Mouse (Mus musculus): Measurements from ENCODE around the gene Tmem184b. TPM values are rescaled to one million over a fixed set of nuclear protein-coding genes. Genes with fewer than 3 reads are reported as not detected.
A peak's percentile ranks its signal among the peaks of the same experiment; 100 is the strongest.

Gene Tmem184b
- total and polyA plus RNA-seq, 3 experiments: 38.7 to 83.1 (median 42.9) TPM

DNA sequence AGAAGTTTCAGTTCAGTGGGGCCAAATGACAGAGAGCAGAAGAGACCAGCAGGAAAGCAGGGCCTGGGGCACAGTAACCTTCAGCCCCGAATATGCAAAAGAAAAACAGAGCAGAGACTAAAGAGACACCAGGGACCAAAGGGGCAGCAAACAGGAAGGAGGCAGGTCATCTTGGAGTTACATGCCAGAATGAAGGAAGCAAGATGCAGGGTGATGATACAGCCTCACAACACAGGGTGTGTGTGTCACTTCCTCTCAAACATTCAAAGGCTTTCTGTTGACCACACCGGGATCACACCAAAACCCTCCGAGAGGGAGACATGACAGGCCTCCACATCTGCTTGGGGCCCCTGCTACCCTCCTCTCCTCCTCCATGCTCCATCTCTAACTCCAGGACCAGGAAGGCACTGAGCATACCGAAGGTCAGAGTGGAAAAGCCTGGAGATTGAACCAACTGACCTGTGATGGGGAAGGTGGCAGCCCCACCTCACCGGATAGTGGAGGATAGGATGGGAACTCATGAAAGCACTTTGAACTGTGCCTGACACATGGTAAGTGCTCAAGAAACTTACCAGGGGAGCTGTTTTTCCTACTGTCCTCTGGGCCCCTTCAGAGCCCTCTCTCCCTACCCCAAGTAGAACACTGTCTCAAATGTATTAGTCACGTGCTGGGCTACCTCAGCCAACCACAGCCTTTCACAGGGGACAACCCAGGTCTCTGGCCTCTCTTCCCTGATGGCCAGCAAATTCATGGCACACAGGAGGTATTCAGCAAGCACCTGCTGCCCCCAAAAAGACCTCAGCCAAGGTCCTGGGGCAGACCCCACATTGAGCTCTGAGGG is 3.0 kb downstream of the Tmem184b start:
- peak overlapping the region; percentile 1; the same call in 1 of the 2 replicates for H3K4me3 ChIP-seq

DNA sequence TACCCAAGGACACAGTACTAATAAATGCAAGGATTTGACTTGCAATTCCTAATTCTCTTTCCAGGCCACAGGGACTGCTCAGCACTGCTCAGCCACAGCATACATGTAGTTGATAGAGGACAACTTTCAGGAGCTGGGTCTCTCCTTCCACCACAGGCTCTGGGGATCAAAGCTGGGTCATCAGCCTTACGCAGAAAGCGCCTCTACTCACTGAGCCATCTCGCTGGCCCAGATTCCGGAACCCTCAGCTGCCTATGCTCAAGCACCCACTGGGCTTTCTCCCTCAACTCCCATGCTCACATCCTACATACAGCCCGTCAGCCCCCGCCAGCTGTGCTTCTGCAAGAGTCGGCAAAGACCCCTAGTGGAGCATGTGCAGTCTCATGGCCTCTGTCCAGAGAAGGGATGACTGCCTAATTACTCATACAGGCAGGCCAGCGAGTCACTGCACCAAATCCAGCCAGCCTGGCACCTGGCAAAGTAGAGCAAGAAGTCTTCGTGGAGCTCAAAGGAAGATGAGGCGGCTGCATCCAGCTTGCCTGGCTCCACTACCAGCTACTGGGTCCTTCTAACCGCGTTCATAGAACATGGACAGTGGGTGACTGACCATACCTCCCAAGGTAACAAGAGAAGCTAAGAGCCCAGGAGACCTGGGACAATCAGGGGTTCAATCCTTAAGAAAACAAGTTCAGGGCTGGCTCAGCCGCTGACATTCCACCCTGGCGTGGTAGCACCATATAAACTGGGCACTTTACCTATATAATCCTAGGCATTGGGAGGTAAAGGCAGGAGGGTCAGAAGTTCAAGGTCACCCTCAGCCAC is 3.9 kb downstream of the Tmem184b start:
- TF ChIP-seq POLR2A (IDR thresholded peaks at IDR 0.05; ENCODE audit: insufficient read depth, low read depth, low read length) (no peak), CTCF (IDR thresholded peaks at IDR 0.05) (0 out of 2 replicates have a peak, but pooled peaks have one; percentile 3), EP300 (IDR thresholded peaks at IDR 0.05; ENCODE audit: insufficient read depth, low read depth, low read length) (no peak)
- intact Hi-C loops (cut with DNase I): loop anchor here (5.0 kb wide), 1 partner anchor 72 kb away; the partner anchor contains the start of gene Pla2g6
- peaks cover 12% of the 10 kb centered on the region for H3K79me2 ChIP-seq (replicated peaks; ENCODE audit: control insufficient read depth, insufficient read depth, low read length)
- DNase-seq: no peak
- H3K4me1 ChIP-seq (ENCODE audit: control insufficient read depth, insufficient read depth, low read length): peaks cover 38% of the 10 kb centered on the region
- no peak overlapping the region for H3K4me3 ChIP-seq
- no peaks in the 10 kb centered on the region; the same call in 1 of the 2 replicates for H3K36me3 ChIP-seq (ENCODE audit: control insufficient read depth, insufficient read depth, low read length)
- H3K27me3 ChIP-seq (ENCODE audit: control insufficient read depth, insufficient read depth, low read length): no peaks in the 10 kb centered on the region
- H3K9ac ChIP-seq (ENCODE audit: low read depth, low read length): no peak overlapping the region; the same call in 1 of the 2 replicates
- WGBS: 55% methylated on average over 14 of the region's 14 CpGs
- peak overlapping the region; percentile 82 for H3K27ac ChIP-seq

More for the DNA sequence above, 3.0 kb downstream of the Tmem184b start:
- intact Hi-C loops (cut with DNase I): no loop called here
- TF ChIP-seq EP300 (IDR thresholded peaks at IDR 0.05; ENCODE audit: insufficient read depth, low read depth, low read length) (no peak), POLR2A (IDR thresholded peaks at IDR 0.05; ENCODE audit: insufficient read depth, low read depth, low read length) (0 out of 2 replicates have a peak, but pooled peaks have one; percentile 32)
- H3K36me3 ChIP-seq (ENCODE audit: control insufficient read depth, insufficient read depth, low read length): no peaks in the 10 kb centered on the region; the same call in 1 of the 2 replicates
- no peaks in the 10 kb centered on the region for H3K27me3 ChIP-seq (ENCODE audit: control insufficient read depth, insufficient read depth, low read length)
- H3K4me1 ChIP-seq (ENCODE audit: control insufficient read depth, insufficient read depth, low read length): peaks cover 30% of the 10 kb centered on the region
- WGBS: 28% methylated on average over 6 of the region's 6 CpGs
- peaks cover 9% of the 10 kb centered on the region for H3K79me2 ChIP-seq (replicated peaks; ENCODE audit: control insufficient read depth, insufficient read depth, low read length)
- DNase-seq: no peak
- H3K27ac ChIP-seq: peak overlapping the region; percentile 82
- peak overlapping the region; percentile 27 for H3K9ac ChIP-seq (ENCODE audit: low read depth, low read length)

DNA sequence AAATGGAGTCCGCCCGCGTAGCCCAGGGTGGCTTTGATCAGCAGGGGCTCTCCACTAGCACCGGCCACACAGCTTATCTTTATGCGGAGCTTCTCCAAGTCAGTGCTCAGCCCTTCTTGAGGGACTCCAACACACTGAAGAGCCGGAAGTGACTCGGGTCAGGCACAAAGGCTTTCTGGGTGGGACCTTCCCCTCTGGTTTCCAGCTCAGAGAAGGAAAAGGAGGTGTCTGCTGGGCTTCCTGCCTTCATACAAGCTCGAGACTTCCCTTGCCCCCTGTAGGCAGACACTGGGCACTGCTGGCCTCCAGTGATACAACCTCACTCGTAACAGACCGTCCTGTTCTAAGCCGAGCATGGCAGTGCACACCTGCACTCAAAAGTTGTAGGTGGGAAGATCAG is 6.6 kb downstream of the Tmem184b start:
- WGBS: 41% methylated on average over 11 of the region's 11 CpGs
- no peaks in the 10 kb centered on the region for H3K27me3 ChIP-seq (ENCODE audit: control insufficient read depth, insufficient read depth, low read length)
- peak; percentile 72 to 80 for DNase-seq
- H3K4me1 ChIP-seq (ENCODE audit: control insufficient read depth, insufficient read depth, low read length): peaks cover 52% of the 10 kb centered on the region
- peak overlapping the region; percentile 49 for H3K4me3 ChIP-seq
- peaks cover 5% of the 10 kb centered on the region; the same call in 1 of the 2 replicates for H3K36me3 ChIP-seq (ENCODE audit: control insufficient read depth, insufficient read depth, low read length)
- TF ChIP-seq CTCF (IDR thresholded peaks at IDR 0.05) (peak; percentile 92), POLR2A (IDR thresholded peaks at IDR 0.05; ENCODE audit: insufficient read depth, low read depth, low read length) (peak; percentile 97), EP300 (IDR thresholded peaks at IDR 0.05; ENCODE audit: insufficient read depth, low read depth, low read length) (peak; percentile 90)
- H3K27ac ChIP-seq: peak overlapping the region; percentile 88
- H3K9ac ChIP-seq (ENCODE audit: low read depth, low read length): peak overlapping the region; percentile 67
- peaks cover 13% of the 10 kb centered on the region for H3K79me2 ChIP-seq (replicated peaks; ENCODE audit: control insufficient read depth, insufficient read depth, low read length)
- intact Hi-C loops (cut with DNase I): loop anchor here (2.0 to 5.0 kb wide), 2 partner anchors 16 to 69 kb away; partner anchors contain the start of gene Pla2g6

DNA sequence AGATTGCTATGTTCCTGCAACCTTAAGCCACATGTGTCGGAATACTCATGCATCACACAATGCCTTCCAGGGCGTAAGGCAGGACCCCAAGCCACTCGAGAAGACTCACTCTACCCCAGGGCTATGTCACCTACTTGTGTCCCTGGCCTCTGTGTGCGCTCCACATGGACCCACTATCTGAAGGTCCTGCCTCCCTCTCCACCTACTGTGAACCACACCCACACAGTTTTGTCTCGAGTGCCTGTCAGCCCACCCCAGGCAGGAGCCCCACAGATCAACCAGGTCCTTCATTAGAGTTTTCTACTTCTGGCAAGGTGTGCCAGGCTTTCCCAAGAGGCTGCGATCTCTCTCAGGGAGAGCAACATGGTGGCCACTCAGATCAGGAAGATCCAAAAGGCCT is 8.1 kb downstream of the Tmem184b start:
- Histone ChIP-seq H3K27ac (peak overlapping the region; percentile 88), H3K4me3 (peak overlapping the region; percentile 49), H3K27me3 (ENCODE audit: control insufficient read depth, insufficient read depth, low read length) (no peaks in the 10 kb centered on the region), H3K9ac (ENCODE audit: low read depth, low read length) (peak overlapping the region; percentile 34), H3K79me2 (replicated peaks; ENCODE audit: control insufficient read depth, insufficient read depth, low read length) (peaks cover 13% of the 10 kb centered on the region), H3K4me1 (ENCODE audit: control insufficient read depth, insufficient read depth, low read length) (peaks cover 53% of the 10 kb centered on the region), H3K36me3 (ENCODE audit: control insufficient read depth, insufficient read depth, low read length) (peaks cover 6% of the 10 kb centered on the region; the same call in 1 of the 2 replicates)
- intact Hi-C loops (cut with DNase I): loop anchor here (5.0 kb wide), 1 partner anchor 68 kb away; the partner anchor contains the start of gene Pla2g6
- WGBS: 53% methylated on average over 6 of the region's 6 CpGs
- DNase-seq: no peak
- TF ChIP-seq CTCF (IDR thresholded peaks at IDR 0.05) (no peak), POLR2A (IDR thresholded peaks at IDR 0.05; ENCODE audit: insufficient read depth, low read depth, low read length) (no peak), EP300 (IDR thresholded peaks at IDR 0.05; ENCODE audit: insufficient read depth, low read depth, low read length) (no peak)

DNA sequence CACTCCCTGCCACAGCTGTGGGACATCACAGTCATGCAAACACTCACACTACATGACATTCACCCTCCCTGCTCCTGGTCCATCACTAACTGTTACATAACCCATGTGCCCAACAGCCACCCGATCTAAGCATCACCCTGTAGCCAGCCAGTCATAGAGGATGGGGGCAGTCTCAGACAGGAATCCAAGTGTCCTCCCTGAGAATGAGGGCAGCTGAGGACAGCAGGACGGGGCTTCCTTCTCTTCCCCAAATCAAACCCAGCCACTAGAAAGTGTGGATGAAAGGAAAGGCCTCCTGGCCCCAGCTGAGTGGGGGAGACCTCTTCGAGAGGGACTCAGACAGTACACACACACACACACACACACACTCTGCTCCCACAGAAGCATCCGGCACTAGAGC is 8.5 kb downstream of the Tmem184b start:
- Histone ChIP-seq H3K27ac (peak overlapping the region; percentile 20), H3K27me3 (ENCODE audit: control insufficient read depth, insufficient read depth, low read length) (no peaks in the 10 kb centered on the region), H3K9ac (ENCODE audit: low read depth, low read length) (peak overlapping the region; percentile 34), H3K4me3 (peak overlapping the region; percentile 49), H3K36me3 (ENCODE audit: control insufficient read depth, insufficient read depth, low read length) (peaks cover 7% of the 10 kb centered on the region; the same call in 1 of the 2 replicates), H3K79me2 (replicated peaks; ENCODE audit: control insufficient read depth, insufficient read depth, low read length) (peaks cover 15% of the 10 kb centered on the region), H3K4me1 (ENCODE audit: control insufficient read depth, insufficient read depth, low read length) (peaks cover 54% of the 10 kb centered on the region)
- DNase-seq: no peak
- intact Hi-C loops (cut with DNase I): loop anchor here (5.0 kb wide), 1 partner anchor 68 kb away; the partner anchor contains the start of gene Pla2g6
- 19% methylated on average over 4 of the region's 4 CpGs for WGBS
- TF ChIP-seq CTCF (IDR thresholded peaks at IDR 0.05) (no peak), POLR2A (IDR thresholded peaks at IDR 0.05; ENCODE audit: insufficient read depth, low read depth, low read length) (no peak), EP300 (IDR thresholded peaks at IDR 0.05; ENCODE audit: insufficient read depth, low read depth, low read length) (no peak)

All from heart, adult 2 months (tissue).